Mouse (Mus musculus) liver, embryonic 14.5 days (tissue): ENCODE data around the gene Prrxl1.

Experiments
- CTCF ChIP-seq: IDR thresholded peaks from 2 replicates; pipeline ENCODE4 v1.5.1; 2016; ENCODE audit warnings: antibody characterized with exemption, low read depth, control low read depth
- EP300 ChIP-seq: IDR thresholded peaks from 2 replicates; pipeline ENCODE4 v1.6.1; 2016; ENCODE audit warnings: antibody characterized with exemption, low read depth

- TF ChIP-seq CTCF (no peak), EP300 (no peak)
These were observed 903 bp downstream of the Prrxl1 start for GRCm38 (mm10) chr14:32600110-32600509.
